Mouse (Mus musculus) embryonic fibroblast, embryonic 13.5 days (primary cell): ENCODE measurements around the gene Gusb.

Experiments
- CTCF ChIP-seq: IDR thresholded peaks from 2 replicates; pipeline ENCODE4 v1.5.1; 2011; ENCODE audit warnings: mild to moderate bottlenecking, control low read depth, low read length, moderate library complexity, borderline replicate concordance; ENCODE audit not compliant: insufficient read depth
- POLR2A ChIP-seq: IDR thresholded peaks from 2 replicates; pipeline ENCODE4 v1.6.1; 2011; ENCODE audit warnings: low read depth, mild to moderate bottlenecking, control low read depth, low read length, moderate library complexity

- TF ChIP-seq POLR2A: no peak
- TF ChIP-seq CTCF: no peak
These were observed 28.5 kb downstream of the Gusb start for GRCm38 (mm10) chr5:129974354-129974753.
